Mouse (Mus musculus): Measurements from ENCODE around the gene Gab2. TPM values are rescaled to one million over a fixed set of nuclear protein-coding genes. Genes with fewer than 3 reads are reported as not detected.
A peak's percentile ranks its signal among the peaks of the same experiment; 100 is the strongest.

The Gab2 gene
- polyA plus RNA-seq, 1 experiment from 2014 or later = 4.9 TPM

DNA sequence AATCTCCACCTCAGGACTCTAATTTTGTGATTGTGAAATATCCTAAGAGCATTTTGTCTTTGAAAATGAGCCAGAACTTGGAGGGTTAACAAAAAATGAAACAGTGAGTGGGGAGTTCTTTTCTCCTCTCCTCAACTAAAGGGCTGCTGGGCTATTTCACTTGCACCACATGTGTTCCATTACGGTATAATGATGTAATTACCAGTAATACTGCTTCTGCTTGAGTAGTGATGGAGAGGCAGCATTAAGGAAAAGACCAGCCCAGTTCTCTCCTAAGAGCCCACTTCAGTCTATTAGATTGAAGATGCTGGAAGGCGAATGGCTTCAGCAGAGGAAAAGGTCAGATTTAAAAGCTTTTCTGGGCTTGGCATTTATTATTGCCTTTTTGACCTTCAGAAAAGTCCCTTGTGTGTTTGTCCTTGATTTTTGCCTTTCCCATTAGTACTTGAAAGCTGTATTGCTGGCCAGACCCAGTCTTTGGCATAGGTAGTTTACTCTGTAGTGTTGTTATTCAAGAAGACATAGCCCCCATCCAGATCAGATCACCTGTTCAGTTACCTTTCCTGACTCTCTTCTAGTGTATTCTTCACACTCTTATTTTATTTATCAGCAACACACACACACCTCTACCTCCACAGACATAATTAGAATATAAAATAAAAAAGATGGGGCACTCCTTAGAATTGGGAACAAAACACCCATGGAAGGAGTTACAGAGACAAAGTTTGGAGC is 69.9 kb downstream of the Gab2 start:
- no peak for ATAC-seq (ENCODE audit: low FRiP score, low read depth)
- Histone ChIP-seq H3K9ac (no peak overlapping the region), H3K9me3 (no peaks in the 10 kb centered on the region), H3K27ac (no peak overlapping the region), H3K4me2 (replicated peaks) (no peak overlapping the region), H3K4me3 (no peak overlapping the region), H3K4me1 (peaks cover 32% of the 10 kb centered on the region), H3K36me3 (no peaks in the 10 kb centered on the region), H3K27me3 (no peaks in the 10 kb centered on the region)
- 28% methylated on average over 2 of the region's 2 CpGs for WGBS

DNA sequence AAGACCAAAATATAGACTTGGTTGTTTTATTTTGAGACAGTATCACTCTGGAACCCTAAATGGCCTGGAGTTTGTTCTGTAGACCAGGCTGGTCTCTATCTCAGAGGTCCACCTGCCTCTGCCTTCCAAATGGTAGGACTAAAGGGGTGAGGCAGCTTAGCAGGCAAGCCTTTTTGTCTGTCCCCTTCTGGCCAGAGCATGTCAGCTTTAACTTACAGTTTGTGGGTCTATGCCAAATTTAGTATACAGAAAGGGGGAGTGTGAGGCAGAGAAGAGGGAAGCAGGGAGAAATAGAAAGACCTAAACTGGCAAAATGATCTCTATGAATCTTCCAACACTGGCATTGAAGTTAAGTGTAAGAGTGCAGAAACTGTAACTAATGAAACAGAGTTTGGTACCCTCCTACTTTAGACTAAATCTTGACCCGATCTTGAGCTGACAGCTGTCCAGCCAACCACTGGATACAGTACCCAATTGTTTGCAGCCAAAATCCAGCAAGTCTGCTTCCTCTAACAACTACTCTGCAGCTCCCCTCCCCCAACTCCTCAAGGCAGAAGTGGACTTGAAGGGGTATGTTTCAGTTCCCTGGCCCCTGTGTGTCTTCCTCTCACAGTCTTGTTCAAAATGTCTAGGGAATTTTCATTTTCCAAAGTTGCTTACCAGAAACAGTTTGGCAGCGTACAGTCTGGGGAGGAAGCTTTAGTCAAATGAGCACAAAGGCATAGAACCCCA is 73.5 kb downstream of the Gab2 start:
- peaks cover 32% of the 10 kb centered on the region for H3K4me1 ChIP-seq
- no peak overlapping the region for H3K27ac ChIP-seq
- no peaks in the 10 kb centered on the region for H3K36me3 ChIP-seq
- no peak overlapping the region for H3K4me2 ChIP-seq (replicated peaks)
- 56% methylated on average over 2 of the region's 2 CpGs for WGBS
- H3K27me3 ChIP-seq = no peaks in the 10 kb centered on the region
- H3K9ac ChIP-seq = no peak overlapping the region
- H3K9me3 ChIP-seq = no peaks in the 10 kb centered on the region
- ATAC-seq (ENCODE audit: low FRiP score, low read depth) = no peak; the same call in 1 of the 2 replicates
- no peak overlapping the region for H3K4me3 ChIP-seq

DNA sequence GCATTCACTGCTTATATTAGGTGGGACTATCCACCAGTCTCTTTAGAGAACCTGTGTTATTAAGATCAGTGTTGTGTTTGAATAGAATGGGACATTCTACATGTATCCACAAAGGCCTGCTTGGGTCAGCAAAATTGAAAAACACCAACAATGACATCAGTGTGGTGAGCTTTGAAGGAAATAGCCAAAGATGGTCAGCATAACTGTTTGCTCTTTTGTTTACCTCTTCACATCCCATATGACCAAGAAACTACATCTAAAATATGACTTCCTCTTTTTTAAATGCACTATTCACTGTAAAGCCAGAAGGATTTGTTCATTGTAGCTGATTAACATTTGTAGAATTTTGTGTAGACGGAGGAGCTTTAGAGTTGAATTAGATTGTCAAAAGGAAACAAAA is 82.9 kb downstream of the Gab2 start:
- no peaks in the 10 kb centered on the region for H3K4me1 ChIP-seq
- H3K27ac ChIP-seq = no peak overlapping the region
- H3K9ac ChIP-seq = no peak overlapping the region
- 90% methylated on average over 1 of the region's 1 CpGs for WGBS
- ATAC-seq (ENCODE audit: low FRiP score, low read depth) = no peak
- H3K9me3 ChIP-seq = no peaks in the 10 kb centered on the region
- no peak overlapping the region for H3K4me3 ChIP-seq
- no peak overlapping the region for H3K4me2 ChIP-seq (replicated peaks)
- no peaks in the 10 kb centered on the region for H3K36me3 ChIP-seq
- no peaks in the 10 kb centered on the region for H3K27me3 ChIP-seq

DNA sequence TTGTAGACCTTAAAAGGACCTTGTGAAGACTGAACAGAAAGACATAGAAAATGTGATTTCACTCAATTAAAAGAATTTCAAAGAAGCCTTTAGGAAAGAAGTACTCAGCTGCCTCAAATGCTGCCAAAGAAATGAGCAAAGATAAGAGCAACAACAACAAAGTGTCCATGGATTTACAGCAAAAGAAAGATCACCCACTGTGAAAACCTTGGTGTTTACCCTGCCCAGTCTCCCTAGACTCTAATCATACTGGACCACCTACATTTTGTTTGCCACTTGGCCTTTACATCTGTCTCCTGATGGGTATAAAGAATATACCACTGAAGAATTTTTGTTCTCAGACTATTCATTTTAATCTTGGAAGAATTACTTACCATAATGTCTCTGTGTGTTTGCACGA is 89.7 kb downstream of the Gab2 start:
- Histone ChIP-seq H3K27ac (no peak overlapping the region), H3K27me3 (no peaks in the 10 kb centered on the region), H3K4me2 (replicated peaks) (no peak overlapping the region), H3K4me1 (no peaks in the 10 kb centered on the region), H3K36me3 (no peaks in the 10 kb centered on the region), H3K4me3 (no peak overlapping the region), H3K9ac (no peak overlapping the region), H3K9me3 (no peaks in the 10 kb centered on the region)
- ATAC-seq (ENCODE audit: low FRiP score, low read depth) = no peak
- 88% methylated on average over 1 of the region's 1 CpGs for WGBS

DNA sequence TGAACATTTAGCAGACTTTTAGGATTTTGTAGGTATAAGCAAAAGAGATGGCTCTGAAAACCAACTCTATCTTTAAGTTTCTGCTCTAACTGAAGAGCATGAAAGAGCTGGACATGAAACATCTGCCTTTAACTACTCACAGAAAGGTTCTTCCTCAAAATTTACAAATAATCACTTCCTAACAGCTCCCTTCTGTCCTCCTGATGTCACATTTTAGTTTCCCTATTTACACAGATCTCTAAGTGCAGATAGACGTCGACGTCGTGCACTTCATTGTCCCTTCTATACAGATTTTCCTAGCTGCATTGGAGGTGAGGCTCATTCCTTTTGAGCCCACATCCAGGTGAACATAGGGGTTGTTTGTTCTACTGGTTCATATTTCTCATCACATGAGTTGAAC is 90.3 kb downstream of the Gab2 start:
- Histone ChIP-seq H3K4me1 (no peaks in the 10 kb centered on the region), H3K9me3 (no peaks in the 10 kb centered on the region), H3K27me3 (no peaks in the 10 kb centered on the region), H3K4me3 (no peak overlapping the region), H3K36me3 (no peaks in the 10 kb centered on the region), H3K4me2 (replicated peaks) (no peak overlapping the region), H3K9ac (no peak overlapping the region), H3K27ac (no peak overlapping the region)
- ATAC-seq (ENCODE audit: low FRiP score, low read depth) = no peak
- 87% methylated on average over 4 of the region's 4 CpGs for WGBS

DNA sequence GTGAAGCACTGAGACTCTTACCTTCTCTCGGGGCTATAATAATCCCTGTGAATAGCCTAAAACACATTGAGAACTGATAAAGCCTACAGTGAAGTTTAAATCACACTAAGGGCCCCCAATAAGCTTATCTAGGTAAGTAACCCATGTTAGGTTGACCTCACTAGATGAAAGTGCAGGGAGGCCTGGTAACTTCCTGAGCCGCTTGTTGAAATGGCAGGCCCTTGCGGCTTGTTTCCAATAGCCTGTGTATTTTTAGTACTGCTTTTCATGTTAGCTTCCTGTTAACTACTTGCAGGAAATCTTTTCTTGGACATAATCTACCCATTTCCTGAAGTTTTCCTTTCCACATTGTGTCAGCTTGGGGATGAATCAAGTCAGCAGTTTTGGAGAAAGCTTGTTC is 90.7 kb downstream of the Gab2 start:
- Histone ChIP-seq H3K27ac (no peak overlapping the region), H3K4me1 (no peaks in the 10 kb centered on the region), H3K4me2 (replicated peaks) (no peak overlapping the region), H3K4me3 (no peak overlapping the region), H3K9ac (no peak overlapping the region), H3K9me3 (no peaks in the 10 kb centered on the region), H3K27me3 (no peaks in the 10 kb centered on the region), H3K36me3 (no peaks in the 10 kb centered on the region)
- no peak for ATAC-seq (ENCODE audit: low FRiP score, low read depth)
- WGBS = 74% methylated on average over 3 of the region's 3 CpGs

DNA sequence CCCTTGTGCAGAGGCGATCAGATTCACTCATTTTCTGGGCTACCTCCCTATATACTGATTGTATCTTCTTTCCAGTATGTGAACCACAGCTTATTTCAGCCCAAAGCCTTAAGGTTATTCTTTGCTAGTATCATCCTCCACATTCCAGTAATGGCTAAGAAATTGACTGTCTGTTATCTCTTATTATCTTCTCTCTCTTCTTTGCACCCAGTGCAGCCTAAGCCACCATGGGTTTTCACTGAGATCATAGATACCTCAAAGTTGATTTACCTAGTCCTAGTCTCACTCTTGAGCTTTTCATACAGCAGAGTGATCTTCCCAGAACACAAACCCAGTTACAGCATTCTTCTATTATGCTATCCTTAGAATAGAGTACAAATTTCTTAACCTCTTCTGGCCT is 100.5 kb downstream of the Gab2 start:
- 96% methylated on average over 1 of the region's 1 CpGs for WGBS
- Histone ChIP-seq H3K4me1 (no peaks in the 10 kb centered on the region), H3K9me3 (no peaks in the 10 kb centered on the region), H3K9ac (no peak overlapping the region), H3K27ac (no peak overlapping the region), H3K27me3 (no peaks in the 10 kb centered on the region), H3K4me3 (no peak overlapping the region), H3K4me2 (replicated peaks) (no peak overlapping the region), H3K36me3 (no peaks in the 10 kb centered on the region)
- ATAC-seq (ENCODE audit: low FRiP score, low read depth) = no peak

DNA sequence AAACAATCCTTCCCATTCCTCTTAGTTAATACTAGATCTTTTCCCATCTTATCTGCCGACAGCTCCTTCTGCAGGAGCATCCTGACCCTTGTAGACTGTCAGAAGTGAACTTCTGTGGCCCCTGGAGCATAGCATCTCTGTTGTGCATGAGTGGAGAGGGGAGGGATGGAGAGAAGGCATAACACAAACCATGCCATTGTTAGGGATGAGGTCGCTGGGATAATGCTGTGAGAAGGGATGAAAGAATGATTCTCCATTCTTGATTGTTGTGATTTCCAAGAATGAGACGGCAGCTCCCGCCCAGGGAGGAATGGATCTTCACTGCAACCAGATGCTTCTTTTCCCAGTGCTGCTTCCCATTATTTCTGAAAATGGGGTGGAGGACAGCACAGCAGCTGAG is 102.0 kb downstream of the Gab2 start:
- Histone ChIP-seq H3K4me2 (replicated peaks) (no peak overlapping the region), H3K27me3 (no peaks in the 10 kb centered on the region), H3K9ac (no peak overlapping the region), H3K27ac (no peak overlapping the region), H3K9me3 (no peaks in the 10 kb centered on the region), H3K36me3 (no peaks in the 10 kb centered on the region), H3K4me1 (no peaks in the 10 kb centered on the region), H3K4me3 (no peak overlapping the region)
- no peak for ATAC-seq (ENCODE audit: low FRiP score, low read depth)
- 61% methylated on average over 4 of the region's 4 CpGs for WGBS

DNA sequence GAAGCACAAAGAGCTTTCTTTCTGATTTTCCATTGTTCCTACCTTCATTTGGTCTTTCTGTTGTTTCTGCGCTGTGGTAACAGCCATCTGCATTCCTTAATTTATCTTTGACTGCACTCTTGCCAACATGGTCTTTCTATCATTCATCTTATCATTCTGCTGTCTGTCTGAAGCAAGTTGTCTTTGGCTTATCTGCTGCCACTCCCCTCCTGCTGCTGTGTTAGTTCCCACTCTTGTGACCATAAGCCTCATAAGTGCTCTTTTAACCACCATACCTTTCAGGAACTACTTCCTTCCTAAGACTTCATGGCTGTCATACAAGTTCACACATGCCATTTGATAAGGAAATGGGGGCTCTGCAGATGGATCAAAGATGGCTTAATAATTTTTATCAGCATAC is 102.6 kb downstream of the Gab2 start:
- ATAC-seq (ENCODE audit: low FRiP score, low read depth) = no peak
- Histone ChIP-seq H3K4me1 (no peaks in the 10 kb centered on the region), H3K9me3 (no peaks in the 10 kb centered on the region), H3K36me3 (no peaks in the 10 kb centered on the region), H3K27ac (no peak overlapping the region), H3K4me3 (no peak overlapping the region), H3K4me2 (replicated peaks) (no peak overlapping the region), H3K27me3 (no peaks in the 10 kb centered on the region), H3K9ac (no peak overlapping the region)
- 100% methylated on average over 1 of the region's 1 CpGs for WGBS

DNA sequence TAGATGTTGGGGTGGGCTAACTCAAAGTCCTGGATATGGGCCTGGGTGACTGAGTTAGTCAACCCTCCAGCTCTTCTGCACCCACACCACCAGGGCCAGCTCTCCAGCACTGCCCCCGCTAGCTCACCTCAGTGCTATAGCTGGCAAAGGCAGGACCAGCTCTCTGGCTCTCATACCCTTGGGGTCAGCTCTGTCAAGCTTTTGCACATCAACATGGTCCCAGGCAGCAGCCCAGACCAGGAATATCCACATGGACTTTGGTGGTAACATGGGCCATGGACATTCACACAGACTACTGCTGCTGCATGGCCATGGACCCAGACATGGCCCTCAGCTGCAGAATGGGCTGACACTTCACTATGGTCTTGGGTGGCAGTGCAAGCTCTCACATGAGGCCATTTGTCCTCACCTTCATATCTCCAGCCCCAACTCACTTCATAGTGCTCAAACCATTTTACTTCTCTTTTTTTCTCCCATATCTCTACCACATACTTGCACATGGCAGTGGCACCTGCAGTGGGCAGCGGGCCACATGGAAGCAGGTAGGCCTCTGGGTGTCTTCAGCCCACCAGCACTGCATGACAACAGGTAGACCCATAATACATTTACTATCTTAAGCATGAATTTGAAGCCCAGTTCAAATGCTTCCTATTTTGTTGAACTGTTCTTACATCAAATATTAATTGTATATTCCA is 106.1 kb downstream of the Gab2 start:
- no peaks in the 10 kb centered on the region for H3K4me1 ChIP-seq
- H3K9me3 ChIP-seq = no peaks in the 10 kb centered on the region
- H3K9ac ChIP-seq = no peak overlapping the region
- 0 out of 2 replicates have a peak, but pooled peaks have one; percentile 24 for ATAC-seq (ENCODE audit: low FRiP score, low read depth)
- H3K27me3 ChIP-seq = no peaks in the 10 kb centered on the region
- H3K4me3 ChIP-seq = no peak overlapping the region
- H3K27ac ChIP-seq = no peak overlapping the region
- no peak overlapping the region for H3K4me2 ChIP-seq (replicated peaks)
- H3K36me3 ChIP-seq = no peaks in the 10 kb centered on the region
- WGBS = 94% methylated on average over 2 of the region's 2 CpGs

DNA sequence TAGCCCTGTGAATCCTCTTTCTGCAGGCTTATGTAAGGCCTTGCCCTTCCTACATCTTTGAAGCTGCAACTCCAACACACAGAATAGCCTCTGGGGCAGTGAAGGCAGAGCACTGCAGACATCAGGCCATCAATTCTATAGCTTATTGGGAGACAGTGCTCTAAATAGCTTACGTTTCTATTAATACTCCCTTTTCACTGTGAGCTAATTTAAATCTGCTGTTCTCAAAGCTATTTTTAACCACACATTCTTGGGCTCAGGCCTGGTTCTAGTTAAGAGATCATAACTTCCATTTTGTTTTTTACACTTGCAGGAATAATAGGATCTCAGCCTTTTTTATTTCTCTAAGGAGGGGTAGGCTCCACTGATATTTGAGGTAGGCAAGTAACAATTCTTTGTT is 107.7 kb downstream of the Gab2 start:
- ATAC-seq (ENCODE audit: low FRiP score, low read depth) = no peak
- no peaks in the 10 kb centered on the region for H3K9me3 ChIP-seq
- H3K27ac ChIP-seq = no peak overlapping the region
- H3K4me3 ChIP-seq = no peak overlapping the region
- 18% methylated on average over 1 of the region's 1 CpGs for WGBS
- H3K4me1 ChIP-seq = no peaks in the 10 kb centered on the region
- no peak overlapping the region for H3K4me2 ChIP-seq (replicated peaks)
- H3K36me3 ChIP-seq = no peaks in the 10 kb centered on the region
- no peak overlapping the region for H3K9ac ChIP-seq
- no peaks in the 10 kb centered on the region for H3K27me3 ChIP-seq

DNA sequence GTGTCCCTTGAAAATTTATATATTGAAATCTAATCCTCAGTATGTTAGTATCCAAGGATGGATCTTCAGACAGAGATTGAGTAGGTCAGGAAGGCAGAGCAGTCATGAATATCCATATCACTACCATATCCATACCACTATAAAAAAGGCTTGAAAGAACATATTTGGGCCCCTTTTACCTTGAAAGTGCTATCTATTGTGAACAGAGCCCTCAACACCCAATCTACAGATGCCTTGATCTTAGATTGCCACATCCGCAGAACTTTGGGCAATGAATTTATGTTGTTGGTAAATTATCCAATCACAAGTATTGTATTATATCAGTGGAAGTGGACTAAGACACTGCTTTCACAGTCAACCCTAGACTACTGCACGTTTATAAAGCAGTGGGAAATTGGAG is 122.5 kb downstream of the Gab2 start:
- no peak for ATAC-seq (ENCODE audit: low FRiP score, low read depth)
- Histone ChIP-seq H3K27ac (no peak overlapping the region), H3K27me3 (no peaks in the 10 kb centered on the region), H3K9me3 (no peaks in the 10 kb centered on the region), H3K9ac (no peak overlapping the region), H3K4me1 (no peaks in the 10 kb centered on the region), H3K36me3 (no peaks in the 10 kb centered on the region), H3K4me2 (replicated peaks) (no peak overlapping the region), H3K4me3 (no peak overlapping the region)
- WGBS = 78% methylated on average over 2 of the region's 2 CpGs

Data from limb, embryonic 13.5 days (tissue).